Mouse (Mus musculus) neural tube, embryonic 12.5 days (tissue): ENCODE data around the gene Fam3b. TPM values are rescaled to one million over a fixed set of nuclear protein-coding genes. Genes with fewer than 3 reads are reported as not detected.

Experiments used
- ATAC-seq: fragments of 200-750 bp; cut with Nextera tagmentation; 2 replicates; pipeline ENCODE4 v1.8.0; 2017; ENCODE audit warnings: low read depth, mild to moderate bottlenecking, moderate TSS enrichment, moderate library complexity; ENCODE audit not compliant: low FRiP score
- H3K27ac ChIP-seq: fragments of 300-500 bp; sonication (generic); 2 replicates; pipeline ENCODE4 v1.5.1; 2016
- H3K27me3 ChIP-seq: fragments of 300-500 bp; sonication (generic); replicated peaks from 2 replicates; pipeline ENCODE4 v1.6.1; 2016; ENCODE audit warnings: mild to moderate bottlenecking
- H3K36me3 ChIP-seq: fragments of 300-500 bp; sonication (generic); 2 replicates; pipeline ENCODE4 v1.6.1; 2016; ENCODE audit warnings: mild to moderate bottlenecking
- H3K4me1 ChIP-seq: fragments of 300-500 bp; sonication (generic); 2 replicates; pipeline ENCODE4 v1.6.1; 2016
- H3K4me2 ChIP-seq: fragments of 300-500 bp; sonication (generic); replicated peaks from 2 replicates; pipeline ENCODE4 v1.6.1; 2016; ENCODE audit warnings: mild to moderate bottlenecking
- H3K4me3 ChIP-seq: fragments of 300-500 bp; sonication (generic); 2 replicates; pipeline ENCODE4 v1.5.1; 2016
- H3K9ac ChIP-seq: fragments of 300-500 bp; sonication (generic); 2 replicates; pipeline ENCODE4 v1.6.1; 2016; ENCODE audit warnings: mild to moderate bottlenecking
- H3K9me3 ChIP-seq: fragments of 300-500 bp; sonication (generic); 2 replicates; pipeline ENCODE4 v1.6.1; 2016; ENCODE audit warnings: mild to moderate bottlenecking
- WGBS: fragments of 180-500 bp; shearing (Covaris S2); methylation state at CpG from one replicate; pipeline ENCODE4 v1.1.7; 2016; 5-methylcytosine and 5-hydroxymethylcytosine counted together
- polyA plus RNA-seq: library from polyadenylated mRNA; unstranded; fragments of >200 nt; fragmentation: Nextera tagmentation; extraction: Ambion mirVana; gene quantifications from 2 replicates; pipeline ENCODE4 v1.2.1, GENCODE M21; 2016

Fam3b gene
- polyA plus RNA-seq, 1 experiment from 2014 or later, result not detected

DNA sequence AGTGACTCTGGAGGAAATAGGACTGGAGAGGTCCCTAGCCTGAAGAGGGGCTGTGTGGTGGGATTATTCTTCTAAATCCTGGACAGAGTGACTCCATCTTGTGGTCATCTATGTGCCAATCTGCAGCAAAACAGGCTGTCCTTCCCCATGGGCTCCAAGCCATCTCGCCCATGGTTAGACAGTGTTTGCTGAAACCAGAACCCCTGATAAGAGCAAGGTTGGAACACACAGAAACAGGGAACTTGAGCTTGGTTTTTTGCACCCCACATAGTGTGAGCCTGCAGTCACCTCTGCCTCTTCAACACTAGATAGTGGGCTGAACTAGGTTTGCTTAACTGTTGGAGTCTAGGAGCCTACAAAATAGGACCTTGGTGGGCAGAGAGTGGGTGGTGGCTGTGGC is 38.1 kb downstream of the Fam3b start:
- no peak overlapping the region for H3K27ac ChIP-seq
- H3K36me3 ChIP-seq, result no peaks in the 10 kb centered on the region
- ATAC-seq, result no peak
- no peaks in the 10 kb centered on the region for H3K9me3 ChIP-seq
- H3K4me3 ChIP-seq, result no peak overlapping the region
- H3K4me1 ChIP-seq, result no peaks in the 10 kb centered on the region
- no peaks in the 10 kb centered on the region for H3K27me3 ChIP-seq
- H3K9ac ChIP-seq, result no peak overlapping the region
- no peak overlapping the region for H3K4me2 ChIP-seq
- 83% methylated on average over 1 of the region's 1 CpGs for WGBS

DNA sequence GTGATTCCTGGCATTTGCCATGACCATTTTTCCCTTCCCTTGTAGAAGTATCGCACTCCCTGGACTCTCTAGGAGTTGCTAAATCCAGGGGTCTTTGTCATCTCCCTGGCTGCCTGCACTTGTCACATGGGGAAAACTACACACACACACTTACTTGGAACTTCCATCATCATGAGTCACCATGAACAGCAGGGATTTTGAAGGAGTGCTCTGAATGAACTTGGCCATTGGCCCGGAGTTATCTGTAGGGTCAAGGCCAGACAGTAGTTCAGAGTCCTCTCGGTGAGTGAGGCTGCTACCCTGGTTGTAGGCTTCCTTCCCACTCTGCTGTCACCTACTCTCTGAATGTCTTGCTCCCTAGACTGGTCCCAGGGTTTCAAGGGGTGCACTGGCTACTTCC is 39.0 kb downstream of the Fam3b start:
- no peak for ATAC-seq
- Histone ChIP-seq H3K4me3 (no peak overlapping the region), H3K36me3 (no peaks in the 10 kb centered on the region), H3K4me2 (no peak overlapping the region), H3K27ac (no peak overlapping the region), H3K9ac (no peak overlapping the region), H3K4me1 (no peaks in the 10 kb centered on the region), H3K9me3 (no peaks in the 10 kb centered on the region), H3K27me3 (no peaks in the 10 kb centered on the region)
- 91% methylated on average over 3 of the region's 3 CpGs for whole genome bisulfite sequencing

DNA sequence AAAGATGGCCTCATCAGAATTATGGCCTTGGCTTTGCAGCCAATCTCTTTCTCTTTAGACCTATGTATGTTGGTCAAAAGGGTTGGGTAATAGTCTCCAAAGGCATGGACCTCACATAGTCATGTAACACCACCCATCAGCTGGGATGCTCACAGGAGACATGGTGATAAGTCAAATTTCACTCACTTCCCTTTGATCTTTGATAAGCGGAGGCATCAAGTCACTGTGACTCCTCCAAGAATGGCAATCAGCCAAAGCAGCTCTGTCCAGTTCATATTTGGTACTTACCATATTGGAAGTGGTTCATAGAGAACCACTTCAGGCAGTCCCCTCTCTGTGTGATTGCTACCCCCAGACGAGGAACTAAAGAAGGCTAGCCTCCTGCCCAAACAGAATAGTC is 39.9 kb downstream of the Fam3b start:
- Histone ChIP-seq H3K9ac (no peak overlapping the region), H3K27ac (no peak overlapping the region), H3K4me3 (no peak overlapping the region), H3K9me3 (no peaks in the 10 kb centered on the region), H3K36me3 (no peaks in the 10 kb centered on the region), H3K4me2 (no peak overlapping the region), H3K4me1 (no peaks in the 10 kb centered on the region), H3K27me3 (no peaks in the 10 kb centered on the region)
- WGBS, result 86% methylated on average over 2 of the region's 2 CpGs
- no peak for ATAC-seq

DNA sequence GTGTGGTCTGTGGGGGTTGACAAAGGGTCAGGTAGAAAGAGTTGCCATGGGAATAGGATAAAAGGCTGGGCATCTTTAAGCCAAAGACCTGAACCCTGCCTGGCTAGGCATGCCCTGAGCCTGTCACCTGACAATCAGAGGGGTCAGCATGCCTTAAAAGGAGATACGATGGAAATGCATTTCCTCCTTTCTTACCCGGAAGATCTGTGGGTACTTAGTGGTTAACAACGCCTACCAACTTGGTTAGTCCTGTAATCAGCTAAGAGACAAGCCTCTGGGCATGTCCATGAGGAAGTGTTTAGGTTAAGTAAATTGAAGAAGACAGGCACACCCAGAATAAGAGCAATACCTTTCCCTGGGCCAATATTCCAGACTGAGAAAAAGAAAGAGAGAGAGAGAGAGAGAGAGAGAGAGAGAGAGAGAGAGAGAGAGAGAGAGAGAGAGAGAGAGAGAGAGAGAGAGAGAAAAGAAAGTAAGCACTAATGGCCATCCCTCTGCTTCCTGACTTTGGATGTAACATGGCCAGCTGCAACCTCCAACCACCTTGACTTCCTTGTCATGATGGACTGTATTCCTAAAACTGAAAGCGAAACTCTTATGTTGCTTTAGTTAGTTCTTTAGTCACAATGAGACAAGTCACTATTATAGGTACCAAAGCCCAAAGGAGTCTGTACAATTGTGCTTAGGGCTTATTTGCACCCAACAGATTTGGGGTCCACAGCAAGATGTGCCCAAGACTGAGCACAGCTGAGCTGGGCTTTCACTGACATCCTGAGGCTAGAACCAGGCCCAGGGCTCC is 46.4 kb downstream of the Fam3b start:
- no peak overlapping the region for H3K4me3 ChIP-seq
- 84% methylated on average over 4 of the region's 4 CpGs for WGBS
- ATAC-seq, result no peak
- no peak overlapping the region for H3K9ac ChIP-seq
- no peak overlapping the region for H3K27ac ChIP-seq
- no peaks in the 10 kb centered on the region for H3K9me3 ChIP-seq
- H3K4me2 ChIP-seq, result no peak overlapping the region
- H3K36me3 ChIP-seq, result no peaks in the 10 kb centered on the region
- no peaks in the 10 kb centered on the region for H3K4me1 ChIP-seq
- no peaks in the 10 kb centered on the region for H3K27me3 ChIP-seq

DNA sequence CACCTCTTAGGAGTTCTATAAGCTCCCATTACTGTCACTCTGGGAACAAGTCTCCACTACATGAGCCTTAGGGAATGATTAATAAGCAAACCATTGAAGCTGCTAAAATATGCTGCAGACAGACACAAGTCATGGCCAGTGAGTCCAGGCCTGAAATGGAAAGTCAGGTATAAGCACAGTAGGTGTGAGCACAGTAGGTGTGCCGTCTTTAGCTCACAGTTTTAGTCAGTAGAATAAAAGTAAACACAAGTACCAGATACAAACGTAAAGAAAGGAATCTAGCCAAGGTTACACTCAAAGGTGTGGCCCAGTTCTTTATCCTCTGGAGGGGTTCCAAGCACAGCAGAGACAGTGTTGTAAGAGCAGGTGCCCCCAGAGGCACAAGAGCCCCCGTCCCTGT is 47.1 kb downstream of the Fam3b start:
- ATAC-seq, result no peak
- Histone ChIP-seq H3K4me1 (no peaks in the 10 kb centered on the region), H3K4me2 (no peak overlapping the region), H3K9me3 (no peaks in the 10 kb centered on the region), H3K9ac (no peak overlapping the region), H3K27me3 (no peaks in the 10 kb centered on the region), H3K36me3 (no peaks in the 10 kb centered on the region), H3K4me3 (no peak overlapping the region), H3K27ac (no peak overlapping the region)
- WGBS, result 89% methylated on average over 3 of the region's 3 CpGs

DNA sequence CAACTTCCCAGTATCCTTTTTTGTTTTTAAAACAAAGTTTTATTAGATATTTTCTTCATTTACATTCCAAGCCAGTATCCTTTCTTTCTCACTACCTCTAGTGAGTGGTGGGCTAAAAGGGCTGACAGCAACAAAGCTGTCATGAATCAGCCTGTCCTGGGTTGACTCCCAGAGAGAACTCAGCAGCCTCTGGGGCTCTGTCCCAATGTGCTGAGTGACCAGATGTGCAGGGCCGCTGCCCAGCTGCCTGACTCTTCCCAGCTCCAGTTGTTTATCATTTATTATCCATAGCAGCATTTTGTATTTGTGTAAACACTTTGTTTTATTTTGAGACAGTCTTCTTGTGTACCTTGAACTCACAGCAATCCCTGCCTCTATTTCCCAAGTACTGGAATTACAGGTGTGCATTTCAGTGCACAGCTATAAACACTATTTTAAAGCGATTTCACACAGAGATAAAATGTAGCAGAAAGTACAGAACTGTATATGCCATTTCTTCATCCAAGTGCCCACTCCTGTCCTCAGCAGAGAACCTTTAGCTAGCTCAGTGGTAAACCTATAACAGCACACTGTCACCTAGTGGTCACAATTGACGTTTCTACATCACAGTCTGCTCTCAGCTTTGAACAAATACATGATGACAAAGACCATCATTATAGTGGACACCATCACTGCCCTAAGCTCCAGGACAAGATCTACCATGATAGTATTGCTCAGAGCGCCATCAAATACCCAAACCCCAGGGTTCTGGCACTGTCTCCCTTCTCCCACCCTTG is 48.2 kb downstream of the Fam3b start:
- 54% methylated on average over 4 of the region's 4 CpGs for WGBS
- Histone ChIP-seq H3K4me2 (no peak overlapping the region), H3K36me3 (no peaks in the 10 kb centered on the region), H3K27ac (no peak overlapping the region), H3K4me3 (no peak overlapping the region), H3K27me3 (no peaks in the 10 kb centered on the region), H3K4me1 (no peaks in the 10 kb centered on the region), H3K9ac (no peak overlapping the region), H3K9me3 (no peaks in the 10 kb centered on the region)
- ATAC-seq, result no peak

DNA sequence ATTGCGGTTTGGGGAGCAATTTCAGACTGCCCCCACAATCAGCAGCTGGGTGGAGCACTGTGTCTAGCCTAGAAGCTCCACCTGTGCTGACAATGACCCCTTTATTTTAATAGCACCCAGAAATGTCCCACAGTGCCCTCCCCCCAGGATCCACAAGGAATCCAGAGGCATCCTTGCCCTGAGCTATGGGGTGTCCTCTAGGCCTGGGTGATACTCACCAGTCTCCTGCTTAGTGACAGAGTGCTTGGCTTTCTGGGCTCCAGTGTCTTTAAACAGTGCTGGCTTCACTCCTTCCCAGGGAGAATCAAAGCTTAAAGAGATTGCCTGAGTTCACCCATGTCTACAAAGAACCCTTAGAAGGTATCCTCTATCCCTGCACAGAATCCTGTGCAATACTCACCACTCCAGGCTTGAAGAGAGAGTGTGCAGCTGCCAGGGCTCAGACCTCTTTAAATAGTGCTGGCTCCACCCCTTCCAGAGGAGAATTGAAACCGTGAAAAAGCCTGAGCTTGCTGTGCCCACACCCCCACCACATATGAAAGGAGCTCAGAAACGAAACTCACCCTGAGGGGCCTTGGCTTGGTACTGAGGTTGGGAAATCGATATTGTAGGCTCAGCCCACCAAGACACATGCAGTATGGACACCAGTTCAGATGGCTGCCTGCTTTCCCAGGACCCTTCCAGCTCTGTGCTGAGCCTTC is 52.0 kb downstream of the Fam3b start, which contains the start of gene Mx1:
TSS of gene Mx1 (minus strand) at position 427 of the 701 bp plus-strand sequence.
- WGBS, result 29% methylated on average over 4 of the region's 4 CpGs
- Histone ChIP-seq H3K9me3 (no peaks in the 10 kb centered on the region), H3K4me2 (no peak within 1 kb of the TSS), H3K27me3 (no peaks in the 10 kb centered on the region), H3K4me3 (no peak within 1 kb of the TSS), H3K9ac (no peak within 1 kb of the TSS), H3K27ac (no peak within 1 kb of the TSS), H3K36me3 (no peaks in the 10 kb centered on the region), H3K4me1 (no peaks in the 10 kb centered on the region)
- no peak for ATAC-seq

DNA sequence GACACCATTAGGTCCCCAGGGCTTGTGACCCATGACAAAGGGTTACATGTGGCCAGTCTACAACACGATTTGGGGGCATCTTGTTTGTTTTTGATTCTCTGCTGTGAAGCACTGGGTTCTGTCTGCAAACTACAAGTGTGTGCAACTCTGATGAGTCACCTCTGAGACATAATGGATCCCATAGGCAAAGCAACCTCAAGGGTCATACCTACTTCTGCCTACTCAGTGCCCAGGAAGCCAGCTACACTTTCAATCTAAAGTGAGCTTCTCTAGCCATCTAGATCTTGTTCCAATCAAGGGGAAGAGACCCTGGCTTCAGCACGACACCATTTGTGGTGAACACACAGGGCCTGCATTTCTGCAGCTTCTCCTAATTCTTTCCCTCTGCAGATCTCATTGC is 53.3 kb downstream of the Fam3b start:
- no peak overlapping the region for H3K9ac ChIP-seq
- no peaks in the 10 kb centered on the region for H3K36me3 ChIP-seq
- 78% methylated on average over 2 of the region's 2 CpGs for WGBS

DNA sequence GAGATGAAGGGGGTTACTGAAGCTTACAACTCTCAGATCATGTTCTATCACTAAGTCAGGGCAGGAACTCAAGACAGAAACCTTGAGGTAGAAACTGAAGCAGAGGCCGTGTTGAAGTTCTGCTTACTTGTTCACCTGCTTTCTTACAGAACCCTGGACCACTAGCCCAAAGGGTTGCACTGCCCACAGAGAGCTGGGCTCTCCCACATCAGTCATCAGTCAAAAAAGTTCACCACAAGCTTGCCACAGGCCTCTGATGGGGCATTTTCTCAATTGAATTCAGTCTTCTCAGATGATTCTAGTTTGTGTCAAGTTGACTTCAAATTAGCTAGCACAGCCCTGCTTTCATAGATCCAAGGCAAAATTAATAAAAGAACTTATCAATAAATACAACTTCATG is 54.8 kb downstream of the Fam3b start:
- WGBS, result 84% methylated on average over 1 of the region's 1 CpGs
- Histone ChIP-seq H3K27me3 (no peaks in the 10 kb centered on the region), H3K4me1 (no peaks in the 10 kb centered on the region), H3K27ac (no peak overlapping the region), H3K4me2 (no peak overlapping the region), H3K9me3 (no peaks in the 10 kb centered on the region), H3K9ac (no peak overlapping the region), H3K4me3 (no peak overlapping the region), H3K36me3 (no peaks in the 10 kb centered on the region)
- ATAC-seq, result no peak

More for the DNA sequence above, 53.3 kb downstream of the Fam3b start:
- H3K4me2 ChIP-seq, result no peak overlapping the region
- H3K4me3 ChIP-seq, result no peak overlapping the region
- ATAC-seq, result no peak
- no peaks in the 10 kb centered on the region for H3K27me3 ChIP-seq
- H3K4me1 ChIP-seq, result no peaks in the 10 kb centered on the region
- no peak overlapping the region for H3K27ac ChIP-seq
- H3K9me3 ChIP-seq, result no peaks in the 10 kb centered on the region

DNA sequence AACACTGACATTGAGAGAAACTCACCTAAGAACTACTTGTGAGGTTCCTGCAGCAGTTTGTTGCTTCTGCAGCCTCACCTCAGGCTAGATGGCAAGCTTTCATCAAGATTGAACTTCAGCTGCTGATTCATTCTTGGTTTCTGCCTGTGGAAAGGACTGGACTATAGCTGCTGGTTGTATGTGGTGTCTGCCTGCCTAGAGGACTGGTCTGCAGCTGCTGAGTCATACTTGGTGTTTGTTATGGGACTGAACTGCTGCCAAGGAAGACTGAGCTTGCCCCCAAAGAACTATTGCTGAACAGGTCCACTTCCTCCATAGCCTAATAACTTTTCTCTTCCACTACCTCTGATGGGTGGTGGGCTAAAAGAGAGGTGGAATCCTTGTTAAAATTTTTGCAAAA is 67.2 kb downstream of the Fam3b start:
- Histone ChIP-seq H3K9me3 (no peaks in the 10 kb centered on the region), H3K27me3 (no peaks in the 10 kb centered on the region), H3K36me3 (no peaks in the 10 kb centered on the region), H3K27ac (no peak overlapping the region), H3K4me3 (no peak overlapping the region), H3K4me1 (no peaks in the 10 kb centered on the region), H3K4me2 (no peak overlapping the region), H3K9ac (no peak overlapping the region)
- no peak for ATAC-seq

DNA sequence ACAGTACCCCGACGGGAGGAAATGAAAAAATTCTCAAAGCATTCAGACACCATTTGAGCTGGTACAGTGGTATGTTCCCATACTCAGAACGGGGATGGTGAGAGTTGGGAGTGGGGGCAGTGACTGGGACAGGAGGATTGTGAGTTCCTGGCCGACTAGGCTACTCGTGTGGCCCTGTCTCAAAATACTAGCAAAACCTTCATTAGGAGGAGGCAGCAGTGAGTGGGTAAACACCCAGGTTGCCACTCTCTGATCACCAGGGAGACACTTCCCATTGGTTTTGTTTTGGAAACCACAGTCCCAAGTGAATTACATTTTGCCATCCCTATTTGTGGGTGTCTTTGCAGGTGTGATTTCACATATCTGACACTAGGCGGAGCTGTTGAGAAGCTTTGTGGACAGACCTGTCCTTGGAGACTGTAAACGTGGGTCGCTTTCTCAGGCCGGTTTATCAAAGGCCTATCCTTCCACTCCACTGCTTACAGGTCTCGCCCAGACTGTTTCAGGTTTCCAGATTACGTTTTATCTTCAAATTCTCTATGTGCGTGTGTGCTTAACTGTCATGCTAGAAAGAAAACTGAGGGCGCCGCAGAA is 70.8 kb downstream of the Fam3b start:
- H3K27me3 ChIP-seq, result no peaks in the 10 kb centered on the region
- H3K4me3 ChIP-seq, result no peak overlapping the region
- 53% methylated on average over 14 of the region's 14 CpGs for WGBS
- no peaks in the 10 kb centered on the region for H3K36me3 ChIP-seq
- no peak overlapping the region for H3K4me2 ChIP-seq
- no peak overlapping the region for H3K9ac ChIP-seq
- H3K9me3 ChIP-seq, result no peaks in the 10 kb centered on the region
- no peaks in the 10 kb centered on the region for H3K4me1 ChIP-seq
- no peak overlapping the region for H3K27ac ChIP-seq
- 0 out of 2 replicates have a peak, but pooled peaks have one; percentile 44 for ATAC-seq

DNA sequence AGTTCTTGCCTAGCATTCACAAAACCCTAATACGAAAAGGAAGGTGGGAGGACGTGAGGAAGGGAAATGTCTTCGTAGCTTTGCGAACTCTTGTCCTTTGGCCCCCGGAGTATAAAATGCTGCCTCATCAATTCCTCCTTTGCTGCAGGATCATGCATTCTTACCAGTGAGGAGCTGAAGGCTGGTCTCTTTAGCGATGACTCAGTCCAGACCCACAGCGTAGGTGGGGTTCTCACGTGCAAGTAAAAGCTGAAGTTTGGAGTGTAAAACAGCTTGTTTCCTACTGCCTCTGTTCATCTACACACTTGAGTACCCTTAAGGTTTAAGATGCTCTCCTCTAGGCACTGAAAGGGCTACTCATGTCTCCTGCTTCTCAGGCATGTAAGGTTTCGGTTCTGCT is 72.6 kb downstream of the Fam3b start:
- WGBS, result 86% methylated on average over 9 of the region's 9 CpGs
- no peaks in the 10 kb centered on the region for H3K36me3 ChIP-seq
- no peaks in the 10 kb centered on the region for H3K9me3 ChIP-seq
- H3K4me3 ChIP-seq, result no peak overlapping the region
- no peaks in the 10 kb centered on the region for H3K4me1 ChIP-seq
- H3K4me2 ChIP-seq, result no peak overlapping the region
- H3K27me3 ChIP-seq, result no peaks in the 10 kb centered on the region
- no peak overlapping the region for H3K27ac ChIP-seq
- ATAC-seq, result no peak
- H3K9ac ChIP-seq, result no peak overlapping the region
